Mouse (Mus musculus): ENCODE measurements around the gene Ang.

Ang gene

GRCm38 (mm10) chr14:51128775-51129623 is 38.0 kb downstream of the Ang start:
- DNase-seq (ENCODE audit: low spot score in 2 of 2): no peak

DNA sequence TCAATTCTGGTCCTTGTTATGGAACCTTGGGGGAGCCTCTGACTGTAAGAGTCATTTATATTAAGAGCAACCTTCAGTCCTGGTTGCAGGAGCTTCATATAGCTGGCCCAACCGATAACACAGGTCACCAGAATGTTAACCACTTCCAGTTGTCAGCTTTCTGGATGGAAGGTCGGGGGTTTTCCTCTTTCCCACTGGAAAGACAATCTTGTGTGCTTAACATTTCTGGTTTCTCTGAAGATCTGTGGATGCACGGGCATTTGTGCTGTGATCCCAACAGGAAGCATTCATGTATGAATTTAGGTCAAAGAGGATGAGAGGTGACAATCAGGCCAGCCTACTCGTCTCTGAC is 38.6 kb downstream of the Ang start:
- DNase-seq (ENCODE audit: low spot score in 2 of 2): no peak

GRCm38 (mm10) chr14:51130315-51130940 is 39.5 kb downstream of the Ang start:
- DNase-seq (ENCODE audit: low spot score in 2 of 2): no peak

DNA sequence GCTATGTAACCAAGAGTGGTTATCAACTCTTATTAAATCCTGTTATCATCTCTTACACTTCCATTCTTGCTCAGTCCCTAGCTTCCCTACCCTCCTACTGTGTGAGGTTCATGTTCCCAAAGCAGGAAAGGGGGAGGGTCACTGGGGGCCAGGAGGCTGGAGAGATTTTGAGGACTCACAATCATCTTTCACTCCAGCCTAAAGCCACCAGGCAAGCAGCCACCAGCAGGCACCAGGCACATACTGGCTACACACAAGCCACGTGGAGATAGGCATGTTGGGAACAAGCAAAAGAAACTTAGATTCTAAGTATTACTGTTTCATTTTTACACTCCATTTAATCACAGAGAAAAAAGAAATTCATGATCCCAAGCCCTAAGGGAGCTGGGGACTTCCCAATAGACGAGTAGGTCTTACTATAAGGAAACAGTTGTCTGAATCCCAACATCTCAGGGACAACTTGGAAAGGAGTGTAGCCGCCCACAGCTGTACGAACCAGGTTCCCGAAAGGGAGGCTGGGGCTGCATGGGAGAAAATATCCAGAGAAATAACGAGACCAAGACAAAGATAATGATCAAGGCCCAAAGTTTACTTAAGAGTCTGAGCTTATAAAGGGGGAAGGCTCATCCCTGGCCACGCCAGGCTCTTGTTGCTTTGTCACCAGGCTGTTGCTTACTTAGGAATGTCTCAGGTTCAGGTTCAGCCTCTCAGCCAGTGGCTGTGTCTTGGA is 40.3 kb downstream of the Ang start:
- no peak for DNase-seq (ENCODE audit: low spot score in 2 of 2)

DNA sequence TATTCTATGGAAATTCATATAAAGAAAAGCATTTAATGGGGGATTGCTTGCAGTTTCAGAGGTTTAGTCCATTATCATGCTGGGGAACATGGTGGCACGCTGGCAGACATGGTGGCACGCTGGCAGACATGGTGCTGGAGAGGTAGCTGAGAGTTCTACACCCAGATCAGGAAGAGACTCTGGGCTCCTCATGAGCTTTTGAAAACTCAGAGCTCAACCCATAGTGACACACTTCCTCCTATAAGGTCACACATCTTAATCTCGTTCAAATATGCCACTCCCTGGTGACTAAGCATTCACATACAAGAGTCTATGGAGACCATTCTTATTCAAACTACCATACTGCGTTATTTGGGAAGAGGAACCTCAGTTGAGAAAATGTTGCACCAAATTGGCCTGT is 41.4 kb downstream of the Ang start:
- DNase-seq (ENCODE audit: low spot score in 2 of 2): no peak

DNA sequence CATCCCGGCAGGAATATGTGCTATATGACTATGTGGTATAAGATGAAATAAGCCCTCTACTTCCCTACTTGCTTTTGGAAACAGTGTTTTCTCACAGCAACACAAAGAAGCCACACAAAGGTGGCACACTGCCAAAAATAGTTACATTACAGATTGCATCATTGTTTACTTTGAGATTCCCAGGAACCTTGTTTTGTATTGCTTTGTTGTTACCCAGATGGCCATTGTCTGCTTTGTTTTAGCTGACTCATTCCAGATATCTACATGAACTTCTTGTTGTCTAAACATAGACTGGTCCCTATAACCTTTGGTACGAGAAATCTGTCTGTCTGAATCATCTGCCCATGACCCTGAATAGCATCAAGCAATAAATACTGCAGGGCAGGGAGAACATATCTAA is 49.4 kb downstream of the Ang start:
- DNase-seq (ENCODE audit: low spot score in 2 of 2): no peak

- DNase-seq (ENCODE audit: low spot score in 2 of 2): no peak
Measured at GRCm38 (mm10) chr14:51142119-51142518, 51.2 kb downstream of the Ang start.

DNA sequence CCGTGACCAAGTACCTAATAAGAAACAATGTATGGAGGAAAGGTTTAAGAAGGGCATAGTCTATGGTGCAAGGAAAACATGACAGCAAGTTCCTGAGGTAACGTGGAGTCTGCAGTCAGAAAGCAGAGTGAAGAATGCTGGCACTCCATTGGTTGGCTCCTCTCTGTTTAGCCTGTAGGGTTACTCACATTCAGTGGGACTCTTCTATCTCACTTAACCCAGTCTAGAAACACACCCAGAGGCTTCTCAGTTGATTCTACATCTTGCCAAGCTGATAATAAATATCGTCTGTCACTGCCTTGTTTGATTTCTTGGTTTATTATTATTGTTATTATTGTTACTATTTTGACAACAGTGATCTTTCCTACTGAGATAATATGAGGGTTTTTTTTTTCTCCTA is 51.6 kb downstream of the Ang start:
- no peak for DNase-seq (ENCODE audit: low spot score in 2 of 2)

DNA sequence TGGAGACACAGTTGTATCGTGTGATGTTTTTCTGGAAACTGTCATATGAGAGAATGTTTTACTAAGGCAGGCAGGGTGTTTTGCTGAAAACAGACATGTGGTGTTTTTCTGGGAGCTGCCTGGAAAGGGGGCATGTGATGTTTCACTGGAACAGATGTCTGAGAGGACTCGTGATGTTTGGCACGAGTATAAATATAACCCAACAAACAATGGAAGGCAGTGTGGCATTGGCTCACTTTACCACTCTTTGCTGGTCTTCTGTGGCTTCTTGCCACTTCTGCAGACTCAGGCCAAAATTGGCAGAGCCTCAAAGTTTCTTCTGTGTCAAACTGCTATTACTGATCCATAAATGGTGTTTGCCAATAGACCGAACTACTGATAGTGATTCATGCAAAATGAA is 52.3 kb downstream of the Ang start:
- peak in 1 of 2 experiments; percentile 33 for DNase-seq (ENCODE audit: low spot score in 2 of 2)

DNA sequence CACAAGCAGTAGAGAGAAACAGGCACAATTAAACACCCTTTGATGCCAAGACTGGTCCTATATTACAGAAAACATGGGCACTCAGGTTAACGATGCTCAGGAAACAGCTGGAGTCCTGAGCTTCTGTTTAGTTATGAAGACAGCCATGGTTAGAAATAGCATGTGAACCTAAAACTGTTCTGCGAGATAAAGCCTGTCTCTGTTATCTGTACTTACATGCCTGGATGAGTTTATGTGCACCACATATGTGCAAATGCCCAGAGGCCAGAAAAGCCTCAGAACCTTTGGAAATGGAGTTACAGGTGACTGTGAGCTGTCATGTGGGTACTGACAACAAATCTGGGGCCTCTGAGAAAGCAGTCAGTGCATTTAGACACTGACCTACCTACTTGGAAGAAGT is 53.0 kb downstream of the Ang start:
- no peak for DNase-seq (ENCODE audit: low spot score in 2 of 2)

DNA sequence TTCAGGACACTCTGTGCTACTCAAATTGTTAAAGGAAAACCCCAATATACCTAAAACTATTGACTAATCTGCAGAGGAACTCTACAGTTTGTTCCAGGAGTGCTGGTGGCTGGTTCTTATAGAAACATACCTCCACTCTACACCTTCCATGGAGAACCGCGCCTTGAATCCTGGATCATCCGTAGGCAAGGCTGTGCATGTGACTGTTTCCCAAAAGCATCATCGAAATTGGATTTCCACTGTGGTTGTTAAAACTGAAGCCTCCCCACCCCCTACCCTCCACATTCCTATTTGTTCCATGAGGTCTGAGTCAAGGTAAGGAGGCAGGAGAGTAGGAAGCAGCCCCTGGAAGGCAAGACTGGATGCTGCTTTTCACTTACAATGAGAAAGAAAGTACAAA is 53.5 kb downstream of the Ang start:
- DNase-seq (ENCODE audit: low spot score in 2 of 2): no peak

- DNase-seq (ENCODE audit: low spot score in 2 of 2): no peak
Measured at GRCm38 (mm10) chr14:51145521-51145920, 54.6 kb downstream of the Ang start.

GRCm38 (mm10) chr14:51146685-51147084 is 55.7 kb downstream of the Ang start, which contains the start of gene Rnase1:
Gene Rnase1, minus strand, starts transcription at chr14:51146785.
- DNase-seq (ENCODE audit: low spot score in 2 of 2): no peak

- no peak for DNase-seq (ENCODE audit: low spot score in 2 of 2)
Measured at GRCm38 (mm10) chr14:51148006-51148405, 57.1 kb downstream of the Ang start.

- no peak for DNase-seq (ENCODE audit: low spot score in 2 of 2)
Measured at GRCm38 (mm10) chr14:51149164-51149563, 58.2 kb downstream of the Ang start.

DNA sequence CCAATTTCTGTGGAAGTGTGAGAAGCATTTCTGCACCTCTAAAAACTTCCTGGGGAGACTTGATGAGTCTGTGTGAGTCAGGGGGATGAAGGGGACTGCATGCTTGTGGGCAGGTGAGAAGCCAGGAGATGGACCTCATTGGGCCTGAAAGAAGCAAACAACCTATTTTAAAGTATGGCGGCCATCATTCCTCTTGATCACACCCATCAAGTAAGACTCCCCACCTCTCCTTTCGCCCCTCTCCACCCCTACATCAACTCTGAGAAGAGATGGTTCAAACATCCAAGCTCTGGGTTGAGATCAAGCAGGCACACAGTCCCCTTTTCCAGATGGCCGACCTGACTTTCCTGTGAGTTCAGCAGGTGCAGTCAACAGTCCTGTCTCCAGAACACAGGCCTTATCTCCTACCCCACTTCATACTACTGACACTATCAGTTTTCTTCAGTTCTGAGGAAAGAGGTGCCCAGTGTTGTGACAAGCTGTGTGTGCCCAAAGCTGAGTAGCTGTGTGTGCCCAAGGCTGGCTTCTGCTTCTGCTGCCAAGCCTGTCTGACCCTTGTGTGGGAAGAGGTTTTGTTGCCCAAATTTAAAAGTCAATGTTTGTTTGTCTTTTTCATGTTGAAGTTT is 59.4 kb downstream of the Ang start:
- DNase-seq (ENCODE audit: low spot score in 2 of 2): no peak

Measured in right cerebral cortex, postnatal 10 days (tissue).